Mouse (Mus musculus) stomach, postnatal 0 days (tissue): Measurements from ENCODE around the gene Sh3kbp1. TPM values are rescaled to one million over a fixed set of nuclear protein-coding genes. Genes with fewer than 3 reads are reported as not detected.
A peak's percentile ranks its signal among the peaks of the same experiment; 100 is the strongest.

Experiments
- ATAC-seq: fragments of 200-750 bp; cut with Nextera tagmentation; 2 replicates; pipeline ENCODE4 v1.8.0; 2017; ENCODE audit not compliant: low FRiP score, low TSS enrichment
- DNase-seq: peaks from one replicate; pipeline ENCODE4 v3.0.0-alpha.2; 2016; ENCODE audit warnings: low spot score
- H3K27ac ChIP-seq: fragments of 300-500 bp; sonication (generic); replicated peaks from 2 replicates; pipeline ENCODE4 v1.5.1; 2014; ENCODE audit warnings: mild to moderate bottlenecking, control low read depth
- H3K27me3 ChIP-seq: fragments of 300-500 bp; sonication (generic); 2 replicates; pipeline ENCODE4 v1.6.1; 2014; ENCODE audit warnings: low read length; ENCODE audit not compliant: control insufficient read depth, insufficient read depth
- H3K36me3 ChIP-seq: fragments of 300-500 bp; sonication (generic); 2 replicates; pipeline ENCODE4 v1.6.1; 2014; ENCODE audit warnings: low read length, mixed read lengths; ENCODE audit not compliant: control insufficient read depth, insufficient read depth
- H3K4me1 ChIP-seq: fragments of 300-500 bp; sonication (generic); replicated peaks from 2 replicates; pipeline ENCODE4 v1.6.1; 2014; ENCODE audit warnings: antibody characterized with exemption; ENCODE audit not compliant: control insufficient read depth, insufficient read depth
- H3K4me2 ChIP-seq: fragments of 300-500 bp; sonication (generic); replicated peaks from 2 replicates; pipeline ENCODE4 v1.6.1; 2014; ENCODE audit warnings: low read depth, mild to moderate bottlenecking, control low read depth, moderate library complexity
- H3K4me3 ChIP-seq: fragments of 300-500 bp; sonication (generic); 2 replicates; pipeline ENCODE4 v1.5.1; 2014; ENCODE audit warnings: low read depth, low read length, control low read depth
- H3K9ac ChIP-seq: fragments of 300-500 bp; sonication (generic); 2 replicates; pipeline ENCODE4 v1.6.1; 2014; ENCODE audit warnings: mild to moderate bottlenecking, low read length, control low read depth, mixed read lengths
- H3K9me3 ChIP-seq: fragments of 300-500 bp; sonication (generic); 2 replicates; pipeline ENCODE4 v1.6.1; 2016; ENCODE audit warnings: low read length; ENCODE audit not compliant: control insufficient read depth
- CTCF ChIP-seq: IDR thresholded peaks from 2 replicates; pipeline ENCODE4 v1.5.1; 2016; ENCODE audit warnings: antibody characterized with exemption, low read depth, mild to moderate bottlenecking, moderate library complexity
- EP300 ChIP-seq: optimal IDR thresholded peaks from 2 replicates; pipeline ENCODE3; 2016; ENCODE audit warnings: antibody characterized with exemption
- WGBS: fragments of 180-500 bp; shearing (Covaris S2); extraction: QIAGEN DNeasy Blood & Tissue Kit; methylation state at CpG from one replicate; pipeline ENCODE4 v1.1.7; 2014; 5-methylcytosine and 5-hydroxymethylcytosine counted together
- polyA plus RNA-seq: library from polyadenylated mRNA; unstranded; fragments of >200 nt; fragmentation: Nextera tagmentation; extraction: Ambion mirVana; gene quantifications from 2 replicates; pipeline ENCODE4 v1.2.1, GENCODE M21; 2015

Sh3kbp1 gene
- polyA plus RNA-seq, 1 experiment from 2014 or later = 13.3 TPM

GRCm38 (mm10) chrX:159735513-159736099, 108.5 kb downstream of the Sh3kbp1 start:
- Histone ChIP-seq H3K4me2 (no peak overlapping the region), H3K27ac (no peak overlapping the region), H3K4me1 (no peaks in the 10 kb centered on the region), H3K9ac (no peak overlapping the region), H3K36me3 (no peaks in the 10 kb centered on the region), H3K27me3 (no peaks in the 10 kb centered on the region), H3K9me3 (no peaks in the 10 kb centered on the region), H3K4me3 (no peak overlapping the region)
- DNase-seq (no peak), ATAC-seq (no peak)
- WGBS = 51% methylated on average over 6 of the region's 6 CpGs
- TF ChIP-seq EP300 (no peak), CTCF (no peak)

GRCm38 (mm10) chrX:159737344-159737743, 110.3 kb downstream of the Sh3kbp1 start:
- no peaks in the 10 kb centered on the region for H3K9me3 ChIP-seq
- no peak for ATAC-seq
- 79% methylated on average over 1 of the region's 1 CpGs for WGBS

GRCm38 (mm10) chrX:159744035-159744434, 117.0 kb downstream of the Sh3kbp1 start:
- H3K9me3 ChIP-seq = no peaks in the 10 kb centered on the region
- no peaks in the 10 kb centered on the region for H3K27me3 ChIP-seq
- H3K4me1 ChIP-seq = no peaks in the 10 kb centered on the region
- H3K4me2 ChIP-seq = no peak overlapping the region
- H3K36me3 ChIP-seq = no peaks in the 10 kb centered on the region
- DNase-seq = no peak
- H3K9ac ChIP-seq = no peak overlapping the region
- 49% methylated on average over 5 of the region's 5 CpGs for WGBS
- no peak overlapping the region for H3K4me3 ChIP-seq
- no peak for ATAC-seq
- H3K27ac ChIP-seq = no peak overlapping the region
- no peak for TF ChIP-seq EP300

More at GRCm38 (mm10) chrX:159737344-159737743, 110.3 kb downstream of the Sh3kbp1 start:
- H3K4me2 ChIP-seq = no peak overlapping the region
- TF ChIP-seq EP300 (no peak), CTCF (no peak)
- no peak for DNase-seq
- no peak overlapping the region for H3K4me3 ChIP-seq
- no peaks in the 10 kb centered on the region for H3K36me3 ChIP-seq
- H3K4me1 ChIP-seq = no peaks in the 10 kb centered on the region
- no peak overlapping the region for H3K27ac ChIP-seq
- H3K27me3 ChIP-seq = no peaks in the 10 kb centered on the region
- H3K9ac ChIP-seq = no peak overlapping the region

- Histone ChIP-seq H3K4me2 (no peak overlapping the region), H3K4me3 (no peak overlapping the region), H3K27ac (no peak overlapping the region), H3K9ac (no peak overlapping the region), H3K9me3 (no peaks in the 10 kb centered on the region), H3K4me1 (no peaks in the 10 kb centered on the region), H3K36me3 (no peaks in the 10 kb centered on the region), H3K27me3 (no peaks in the 10 kb centered on the region)
- TF ChIP-seq EP300 (no peak), CTCF (no peak)
- DNase-seq (no peak), ATAC-seq (no peak)
- 36% methylated on average over 3 of the region's 3 CpGs for WGBS
Measured at GRCm38 (mm10) chrX:159744620-159745019, 117.5 kb downstream of the Sh3kbp1 start.

- Histone ChIP-seq H3K9ac (no peak overlapping the region), H3K27ac (no peak overlapping the region), H3K4me3 (no peak overlapping the region), H3K4me1 (no peaks in the 10 kb centered on the region), H3K36me3 (no peaks in the 10 kb centered on the region), H3K27me3 (no peaks in the 10 kb centered on the region), H3K9me3 (no peaks in the 10 kb centered on the region), H3K4me2 (no peak overlapping the region)
- DNase-seq (peak; percentile 14), ATAC-seq (no peak)
- TF ChIP-seq EP300 (no peak), CTCF (peak; percentile 74)
- WGBS = 56% methylated on average over 1 of the region's 1 CpGs
Measured at GRCm38 (mm10) chrX:159751834-159752233, 124.8 kb downstream of the Sh3kbp1 start.

GRCm38 (mm10) chrX:159756261-159756660, 129.2 kb downstream of the Sh3kbp1 start:
- Histone ChIP-seq H3K4me2 (no peak overlapping the region), H3K27ac (no peak overlapping the region), H3K9me3 (no peaks in the 10 kb centered on the region), H3K36me3 (no peaks in the 10 kb centered on the region), H3K4me3 (no peak overlapping the region), H3K27me3 (no peaks in the 10 kb centered on the region), H3K4me1 (no peaks in the 10 kb centered on the region), H3K9ac (no peak overlapping the region)
- no peak for DNase-seq
- TF ChIP-seq CTCF = no peak
- TF ChIP-seq EP300 = no peak
- ATAC-seq = no peak
